Mouse (Mus musculus): Measurements from ENCODE around the gene Med11.
"Not testable (repeated sequence)": the region's sequence is repeated elsewhere in the genome, so short reads cannot be mapped to it uniquely, and the experiment has no call there.

GRCm38 (mm10) chr11:70473291-70473690 is 21.6 kb downstream of the Med11 start:
- not testable (repeated sequence) for TF ChIP-seq CTCF (IDR thresholded peaks at IDR 0.05; ENCODE audit: extremely low read depth, insufficient read length, insufficient replicate concordance, low read depth, low read length); POLR2A (IDR thresholded peaks at IDR 0.05; ENCODE audit: low read depth, low read length)
